Mouse (Mus musculus): Measurements from ENCODE around the gene Lemd2.

DNA sequence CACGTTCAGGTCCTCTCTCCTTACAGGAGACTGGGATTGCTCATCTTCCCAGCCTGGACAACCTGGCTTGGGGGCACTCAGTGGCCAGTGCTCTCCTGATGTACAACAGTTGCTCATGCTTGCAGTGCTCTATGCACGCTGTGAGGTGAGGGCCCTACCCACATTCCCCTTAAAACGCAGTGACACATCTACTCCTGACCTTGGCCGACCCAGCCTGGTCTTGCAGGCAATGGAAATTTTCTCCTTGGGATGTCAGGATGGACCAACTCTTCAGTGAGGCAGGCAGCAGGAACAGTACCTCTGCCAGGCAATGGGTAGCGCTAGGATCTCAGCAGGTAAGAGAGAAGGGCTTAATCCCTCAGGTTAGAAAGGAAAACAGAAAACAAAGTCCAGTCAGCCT is 17.2 kb downstream of the Lemd2 start:
- TF ChIP-seq CTCF (IDR thresholded peaks at IDR 0.05; ENCODE audit: low read depth, low read length): no peak
- TF ChIP-seq EP300 (IDR thresholded peaks at IDR 0.05; ENCODE audit: insufficient read depth, low read depth, low read length): no peak

Measured in ES-Bruce4 (cell line).